Mouse (Mus musculus): Measurements from ENCODE around the gene Senp7. TPM values are rescaled to one million over a fixed set of nuclear protein-coding genes. Genes with fewer than 3 reads are reported as not detected.
A peak's percentile ranks its signal among the peaks of the same experiment; 100 is the strongest.
"Not testable (repeated sequence)": the region's sequence is repeated elsewhere in the genome, so short reads cannot be mapped to it uniquely, and the experiment has no call there.

Senp7 gene
- 22.2 and 23.8 TPM in 2 replicates for polyA plus RNA-seq (2014; fragmentation: Nextera tagmentation; extraction: Ambion mirVana)

DNA sequence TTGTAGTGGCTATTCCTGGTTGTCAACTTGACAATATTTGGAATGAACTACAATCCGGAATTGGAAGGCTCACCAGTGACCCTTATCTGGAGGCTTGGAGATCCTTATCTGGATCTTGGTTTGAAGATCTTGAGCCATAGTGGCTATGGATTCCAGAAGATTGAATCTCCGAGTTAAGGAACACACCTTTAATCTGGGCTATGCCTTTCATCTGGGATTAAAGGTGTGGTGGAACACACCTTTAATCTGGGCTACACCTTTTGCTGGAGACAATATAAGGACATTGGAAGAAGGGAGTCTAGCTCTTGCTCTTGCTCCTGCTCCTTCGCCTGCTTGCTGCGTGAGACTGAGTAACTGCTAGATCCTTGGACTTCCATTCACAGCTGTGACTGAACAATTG lies at the start of gene Senp7:
Gene Senp7, plus strand, starts transcription at position 301 of the 400 bp plus-strand sequence.
- ATAC-seq (ENCODE audit: insufficient number of reproducible peaks, insufficient read depth, low FRiP score, low read depth); H3K4me3 ChIP-seq (ENCODE audit: control insufficient read depth in 1 of 2, insufficient read depth in 1 of 2, low read depth in 1 of 2, low read length in 2 of 2); H3K4me1 ChIP-seq (ENCODE audit: control insufficient read depth in 2 of 2, insufficient read depth in 2 of 2, low read length in 2 of 2); H3K27me3 ChIP-seq (ENCODE audit: control insufficient read depth, insufficient read depth, low read length); H3K27ac ChIP-seq (replicated peaks in 1 of 2; ENCODE audit: control insufficient read depth in 1 of 2, insufficient read depth in 1 of 2, low read depth in 2 of 2, low read length in 2 of 2); H3K36me3 ChIP-seq (ENCODE audit: control insufficient read depth, insufficient read depth, low read length); H3K4me2 ChIP-seq (ENCODE audit: low read length); H3K9ac ChIP-seq (ENCODE audit: low read length); H3K9me3 ChIP-seq (ENCODE audit: control insufficient read depth, low read length): not testable (repeated sequence)
- no CpG with 5 or more reads among the region's 4 CpGs for WGBS

DNA sequence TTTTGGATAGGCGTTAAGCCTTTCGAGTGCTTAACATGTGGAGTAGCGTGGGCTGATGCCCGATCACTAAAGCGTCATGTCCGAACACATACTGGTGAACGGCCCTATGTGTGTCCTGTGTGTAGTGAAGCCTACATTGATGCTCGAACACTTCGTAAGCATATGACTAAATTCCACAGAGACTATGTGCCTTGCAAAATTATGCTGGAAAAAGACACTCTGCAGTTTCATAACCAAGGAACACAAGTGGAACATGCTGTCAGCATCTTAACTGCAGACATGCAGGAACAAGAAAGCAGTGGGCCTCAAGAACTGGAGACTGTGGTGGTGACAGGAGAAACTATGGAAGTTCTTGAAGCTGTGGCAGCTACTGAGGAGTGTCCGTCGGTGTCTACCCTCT lies 41.3 kb upstream of the Senp7 start:
- Histone ChIP-seq H3K4me2 (ENCODE audit: low read length) (no peak overlapping the region), H3K27me3 (ENCODE audit: control insufficient read depth, insufficient read depth, low read length) (no peaks in the 10 kb centered on the region), H3K4me1 (ENCODE audit: control insufficient read depth in 2 of 2, insufficient read depth in 2 of 2, low read length in 2 of 2) (no peaks in the 10 kb centered on the region), H3K27ac (replicated peaks in 1 of 2; ENCODE audit: control insufficient read depth in 1 of 2, insufficient read depth in 1 of 2, low read depth in 2 of 2, low read length in 2 of 2) (no peak overlapping the region), H3K36me3 (ENCODE audit: control insufficient read depth, insufficient read depth, low read length) (peaks cover 64% of the 10 kb centered on the region), H3K9ac (ENCODE audit: low read length) (no peak overlapping the region), H3K9me3 (ENCODE audit: control insufficient read depth, low read length) (no peaks in the 10 kb centered on the region), H3K4me3 (ENCODE audit: control insufficient read depth in 1 of 2, insufficient read depth in 1 of 2, low read depth in 1 of 2, low read length in 2 of 2) (no peak overlapping the region)
- WGBS, result 85% methylated on average over 11 of the region's 11 CpGs
- no peak for ATAC-seq (ENCODE audit: insufficient number of reproducible peaks, insufficient read depth, low FRiP score, low read depth)

DNA sequence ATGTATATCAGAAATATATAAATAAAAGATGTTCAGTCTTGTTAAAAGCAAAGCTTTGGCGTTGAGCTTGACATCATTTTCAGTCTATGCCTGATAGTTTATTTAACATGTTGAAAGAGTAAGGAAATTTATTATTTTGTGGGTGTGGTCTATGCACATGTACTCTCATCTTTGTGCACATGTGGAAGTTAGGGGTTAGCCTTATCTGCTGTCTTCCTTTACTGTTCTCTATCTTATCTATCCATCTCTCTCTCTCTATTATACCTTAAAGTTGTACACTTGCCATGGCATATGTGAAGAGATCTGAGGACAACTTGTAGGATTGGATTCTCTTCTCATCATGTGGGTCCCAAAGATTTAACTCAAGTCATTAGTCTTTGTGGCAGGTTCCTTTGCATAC lies 39.3 kb upstream of the Senp7 start:
- Histone ChIP-seq H3K4me1 (ENCODE audit: control insufficient read depth in 2 of 2, insufficient read depth in 2 of 2, low read length in 2 of 2) (no peaks in the 10 kb centered on the region), H3K4me2 (ENCODE audit: low read length) (no peak overlapping the region), H3K9ac (ENCODE audit: low read length) (no peak overlapping the region), H3K27me3 (ENCODE audit: control insufficient read depth, insufficient read depth, low read length) (no peaks in the 10 kb centered on the region), H3K27ac (replicated peaks in 1 of 2; ENCODE audit: control insufficient read depth in 1 of 2, insufficient read depth in 1 of 2, low read depth in 2 of 2, low read length in 2 of 2) (no peak overlapping the region), H3K36me3 (ENCODE audit: control insufficient read depth, insufficient read depth, low read length) (peaks cover 48% of the 10 kb centered on the region), H3K9me3 (ENCODE audit: control insufficient read depth, low read length) (0 out of 2 replicates have a peak, but pooled peaks cover 2% of the 10 kb centered on the region), H3K4me3 (ENCODE audit: control insufficient read depth in 1 of 2, insufficient read depth in 1 of 2, low read depth in 1 of 2, low read length in 2 of 2) (no peak overlapping the region)
- no peak for ATAC-seq (ENCODE audit: insufficient number of reproducible peaks, insufficient read depth, low FRiP score, low read depth)
- WGBS, result 88% methylated on average over 1 of the region's 1 CpGs

DNA sequence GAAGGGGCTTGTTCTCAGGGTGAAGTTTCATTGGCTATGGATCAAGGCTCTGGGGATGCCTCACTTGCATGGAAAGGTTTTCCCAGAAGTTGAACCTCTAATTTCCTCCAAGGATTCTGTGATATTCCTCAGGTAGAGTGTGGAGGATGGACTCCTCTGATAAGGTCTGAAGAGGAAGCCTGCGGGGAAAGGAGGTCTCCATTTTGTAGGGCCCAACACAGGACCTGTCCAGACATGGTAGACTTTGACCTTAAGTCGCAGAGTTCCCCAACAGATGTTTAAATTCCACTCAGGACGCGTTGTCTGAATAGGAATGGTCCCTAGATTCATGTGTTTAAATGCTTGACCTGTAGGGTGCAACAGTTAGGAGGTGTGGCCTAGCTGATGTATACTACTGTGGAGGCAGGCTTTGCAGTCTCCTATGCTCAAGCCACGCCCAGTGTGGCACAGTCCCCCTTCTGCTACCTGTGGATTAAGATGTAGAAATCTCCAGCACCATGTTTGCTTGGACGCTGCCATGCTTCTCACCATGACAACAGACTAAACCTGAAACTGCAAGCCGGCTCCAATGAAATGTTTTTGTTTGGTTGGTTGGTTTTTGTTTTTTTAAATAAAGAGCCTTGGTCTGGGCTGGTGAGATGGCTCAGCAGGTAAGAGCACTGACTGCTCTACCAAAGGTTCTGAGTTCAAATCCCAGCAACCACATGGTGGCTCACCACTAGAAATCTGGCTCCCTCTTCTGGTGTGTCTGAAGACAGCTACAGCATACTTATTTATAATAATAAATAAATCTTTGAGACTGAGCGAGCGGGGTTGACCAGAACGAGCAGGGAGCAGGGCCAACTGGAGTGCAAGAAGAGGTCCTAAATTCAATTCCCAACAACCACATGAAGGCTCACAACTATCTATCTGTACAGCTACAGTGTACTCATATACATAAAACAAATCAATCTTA lies 35.1 kb upstream of the Senp7 start:
- 92% methylated on average over 10 of the region's 10 CpGs for WGBS
- H3K4me3 ChIP-seq (ENCODE audit: control insufficient read depth in 1 of 2, insufficient read depth in 1 of 2, low read depth in 1 of 2, low read length in 2 of 2), result no peak overlapping the region
- no peaks in the 10 kb centered on the region for H3K4me1 ChIP-seq (ENCODE audit: control insufficient read depth in 2 of 2, insufficient read depth in 2 of 2, low read length in 2 of 2)
- ATAC-seq (ENCODE audit: insufficient number of reproducible peaks, insufficient read depth, low FRiP score, low read depth), result no peak
- H3K36me3 ChIP-seq (ENCODE audit: control insufficient read depth, insufficient read depth, low read length), result peaks cover 40% of the 10 kb centered on the region
- H3K27ac ChIP-seq (replicated peaks in 1 of 2; ENCODE audit: control insufficient read depth in 1 of 2, insufficient read depth in 1 of 2, low read depth in 2 of 2, low read length in 2 of 2), result no peak overlapping the region
- no peak overlapping the region for H3K4me2 ChIP-seq (ENCODE audit: low read length)
- no peaks in the 10 kb centered on the region for H3K27me3 ChIP-seq (ENCODE audit: control insufficient read depth, insufficient read depth, low read length)
- 0 out of 2 replicates have a peak, but pooled peaks cover 2% of the 10 kb centered on the region for H3K9me3 ChIP-seq (ENCODE audit: control insufficient read depth, low read length)
- no peak overlapping the region for H3K9ac ChIP-seq (ENCODE audit: low read length)

DNA sequence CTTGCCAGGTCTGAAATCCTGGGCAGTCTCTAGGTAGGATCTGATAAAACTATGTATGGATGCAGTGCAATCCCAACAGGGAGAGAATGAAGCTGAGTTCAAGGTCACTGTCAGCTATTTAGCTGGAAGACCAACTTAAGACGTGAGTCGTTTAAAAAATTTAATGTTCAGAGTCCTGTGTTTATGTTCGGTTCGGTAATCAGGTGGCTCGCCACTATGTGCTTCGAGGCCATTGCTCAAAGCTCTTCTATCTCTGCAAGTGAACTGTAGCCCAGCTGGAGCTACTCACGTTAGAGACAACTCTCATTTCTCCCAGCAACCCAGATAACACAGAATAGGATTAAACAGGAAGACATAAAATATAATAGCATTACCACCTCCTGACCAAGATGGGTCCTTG lies 34.1 kb upstream of the Senp7 start:
- no peaks in the 10 kb centered on the region for H3K27me3 ChIP-seq (ENCODE audit: control insufficient read depth, insufficient read depth, low read length)
- H3K9me3 ChIP-seq (ENCODE audit: control insufficient read depth, low read length), result 0 out of 2 replicates have a peak, but pooled peaks cover 2% of the 10 kb centered on the region
- no peak overlapping the region for H3K27ac ChIP-seq (replicated peaks in 1 of 2; ENCODE audit: control insufficient read depth in 1 of 2, insufficient read depth in 1 of 2, low read depth in 2 of 2, low read length in 2 of 2)
- no peak overlapping the region for H3K4me2 ChIP-seq (ENCODE audit: low read length)
- H3K9ac ChIP-seq (ENCODE audit: low read length), result no peak overlapping the region
- peaks cover 46% of the 10 kb centered on the region for H3K36me3 ChIP-seq (ENCODE audit: control insufficient read depth, insufficient read depth, low read length)
- no peaks in the 10 kb centered on the region for H3K4me1 ChIP-seq (ENCODE audit: control insufficient read depth in 2 of 2, insufficient read depth in 2 of 2, low read length in 2 of 2)
- no peak overlapping the region for H3K4me3 ChIP-seq (ENCODE audit: control insufficient read depth in 1 of 2, insufficient read depth in 1 of 2, low read depth in 1 of 2, low read length in 2 of 2)
- ATAC-seq (ENCODE audit: insufficient number of reproducible peaks, insufficient read depth, low FRiP score, low read depth), result no peak
- 85% methylated on average over 7 of the region's 7 CpGs for WGBS

DNA sequence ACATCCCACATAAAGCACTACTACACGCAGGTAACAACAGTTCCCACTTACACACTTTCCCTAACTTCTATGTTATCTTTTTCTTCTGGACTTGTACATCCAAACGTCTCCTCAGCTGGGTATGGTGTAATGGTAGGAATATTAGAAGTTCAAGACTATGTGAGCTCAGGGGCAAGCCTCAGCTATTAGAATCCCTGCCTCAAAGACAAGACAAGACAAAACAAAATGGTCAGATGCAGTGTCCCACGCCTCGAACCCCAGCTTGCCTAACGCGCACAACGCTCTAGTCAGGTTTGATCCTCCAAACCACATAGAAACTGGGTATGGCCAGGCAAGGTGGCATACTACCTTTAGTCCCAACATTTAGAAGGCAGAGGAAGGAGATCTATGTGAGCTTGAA lies 28.5 kb upstream of the Senp7 start:
- no peak overlapping the region for H3K4me3 ChIP-seq (ENCODE audit: control insufficient read depth in 1 of 2, insufficient read depth in 1 of 2, low read depth in 1 of 2, low read length in 2 of 2)
- no peak for ATAC-seq (ENCODE audit: insufficient number of reproducible peaks, insufficient read depth, low FRiP score, low read depth)
- peaks cover 67% of the 10 kb centered on the region for H3K36me3 ChIP-seq (ENCODE audit: control insufficient read depth, insufficient read depth, low read length)
- no peak overlapping the region for H3K9ac ChIP-seq (ENCODE audit: low read length)
- no peak overlapping the region for H3K27ac ChIP-seq (replicated peaks in 1 of 2; ENCODE audit: control insufficient read depth in 1 of 2, insufficient read depth in 1 of 2, low read depth in 2 of 2, low read length in 2 of 2)
- no peaks in the 10 kb centered on the region for H3K9me3 ChIP-seq (ENCODE audit: control insufficient read depth, low read length)
- H3K27me3 ChIP-seq (ENCODE audit: control insufficient read depth, insufficient read depth, low read length), result no peaks in the 10 kb centered on the region
- 93% methylated on average over 7 of the region's 7 CpGs for WGBS
- H3K4me1 ChIP-seq (ENCODE audit: control insufficient read depth in 2 of 2, insufficient read depth in 2 of 2, low read length in 2 of 2), result no peaks in the 10 kb centered on the region
- H3K4me2 ChIP-seq (ENCODE audit: low read length), result no peak overlapping the region

DNA sequence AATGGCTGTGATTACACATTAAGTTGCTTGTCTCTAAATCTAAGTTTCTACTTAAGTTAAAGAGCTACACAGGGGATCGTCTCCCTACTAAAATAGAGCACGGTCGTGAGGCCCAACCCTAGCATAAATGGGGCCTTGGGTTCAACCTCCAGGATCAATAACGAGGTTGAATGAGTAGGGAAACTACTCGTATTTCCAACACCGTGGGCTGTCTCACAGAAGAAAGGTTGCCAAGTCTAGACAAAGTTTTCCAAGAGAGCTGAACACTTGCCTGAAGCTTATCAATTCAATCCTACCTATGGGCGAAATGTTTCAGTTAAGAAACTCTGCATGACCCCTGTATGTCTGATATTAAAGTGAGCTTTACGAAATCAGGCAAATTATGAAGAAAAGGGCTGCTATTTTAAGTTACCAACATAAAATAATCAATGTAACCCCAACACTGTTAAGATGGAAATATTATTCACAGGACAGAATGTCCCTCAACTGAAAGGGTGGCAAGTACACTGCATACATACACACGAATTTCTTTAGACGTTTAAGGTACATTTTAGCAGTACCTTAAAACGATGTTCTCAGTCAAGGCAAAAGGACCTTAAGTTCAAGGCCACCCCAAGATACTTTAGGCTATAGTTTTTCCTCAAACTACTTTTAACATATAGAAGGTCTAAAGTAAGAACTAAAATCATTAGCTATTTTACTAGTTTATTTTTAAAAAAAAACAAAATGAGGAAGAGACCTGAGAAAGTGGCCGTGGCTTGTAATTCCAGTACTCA lies 20.1 kb upstream of the Senp7 start:
- peaks cover 0 to 18% of the 10 kb centered on the region in 2 experiments; a peak in 3 of 4 replicates for H3K4me1 ChIP-seq (ENCODE audit: control insufficient read depth in 2 of 2, insufficient read depth in 2 of 2, low read length in 2 of 2)
- H3K27me3 ChIP-seq (ENCODE audit: control insufficient read depth, insufficient read depth, low read length), result no peaks in the 10 kb centered on the region
- peak overlapping the region; percentile 93 to 98; a peak in 3 of 4 replicates for H3K4me3 ChIP-seq (ENCODE audit: control insufficient read depth in 1 of 2, insufficient read depth in 1 of 2, low read depth in 1 of 2, low read length in 2 of 2)
- peaks cover 37% of the 10 kb centered on the region for H3K36me3 ChIP-seq (ENCODE audit: control insufficient read depth, insufficient read depth, low read length)
- H3K9me3 ChIP-seq (ENCODE audit: control insufficient read depth, low read length), result no peaks in the 10 kb centered on the region
- peak overlapping the region; percentile 78 for H3K4me2 ChIP-seq (ENCODE audit: low read length)
- H3K27ac ChIP-seq (replicated peaks in 1 of 2; ENCODE audit: control insufficient read depth in 1 of 2, insufficient read depth in 1 of 2, low read depth in 2 of 2, low read length in 2 of 2), result 0 out of 4 replicates have a peak overlapping the region, but pooled peaks of 1 of the 2 experiments have one; percentile 93
- WGBS, result 32% methylated on average over 12 of the region's 12 CpGs
- no peak for ATAC-seq (ENCODE audit: insufficient number of reproducible peaks, insufficient read depth, low FRiP score, low read depth)
- peak overlapping the region; percentile 98 for H3K9ac ChIP-seq (ENCODE audit: low read length)

Data from heart, embryonic 14.5 days (tissue).